Mouse (Mus musculus): ENCODE data around the gene Ppp2r1a.
A peak's percentile ranks its signal among the peaks of the same experiment; 100 is the strongest.

Ppp2r1a gene

DNA sequence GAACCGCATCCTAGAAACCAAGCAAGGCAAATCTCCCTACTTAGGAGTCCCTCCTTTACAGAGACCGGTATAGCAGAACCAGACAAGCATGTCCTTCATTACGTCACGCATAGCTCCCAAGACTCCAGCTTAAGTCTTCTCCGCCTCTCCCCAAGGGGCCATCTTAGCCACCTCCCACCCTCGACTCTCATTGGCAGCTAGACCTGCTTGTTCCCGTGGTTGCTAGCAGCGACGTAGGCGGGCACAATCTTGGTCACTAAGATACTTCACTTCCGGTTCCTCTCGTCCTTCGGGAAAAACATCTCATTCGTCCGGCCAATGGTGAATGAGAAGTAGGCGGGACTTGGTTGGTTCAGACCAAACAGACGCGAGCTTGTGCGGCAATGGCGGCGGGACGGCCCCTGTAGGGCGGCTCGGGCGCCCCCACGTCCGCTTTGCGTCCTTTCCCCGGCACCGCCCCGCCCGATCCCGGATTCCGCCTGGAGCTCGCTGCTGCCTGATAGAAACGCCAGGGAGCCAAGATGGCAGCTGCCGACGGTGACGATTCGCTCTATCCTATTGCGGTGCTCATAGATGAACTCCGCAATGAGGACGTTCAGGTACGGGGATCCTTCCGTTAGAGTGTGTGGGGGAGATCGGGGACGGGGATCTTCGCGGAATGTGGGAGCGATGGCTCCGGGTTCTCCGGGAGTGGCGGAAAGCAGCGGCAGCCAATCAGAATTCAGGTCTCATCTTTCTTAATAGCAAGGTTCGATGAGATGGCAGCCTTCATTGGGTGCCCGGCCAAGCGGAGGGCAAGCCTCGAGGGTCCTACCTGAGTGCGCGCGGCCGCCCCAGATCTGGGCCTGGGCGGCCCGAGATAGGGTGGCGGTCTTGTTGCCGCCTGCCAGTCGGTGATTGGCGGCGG lies at the start of gene Ppp2r1a:
TSS of gene Ppp2r1a (plus strand) at position 327 of the 907 bp plus-strand sequence.
- DNase-seq (ENCODE audit: low read depth, low spot score), result peak; percentile 100

DNA sequence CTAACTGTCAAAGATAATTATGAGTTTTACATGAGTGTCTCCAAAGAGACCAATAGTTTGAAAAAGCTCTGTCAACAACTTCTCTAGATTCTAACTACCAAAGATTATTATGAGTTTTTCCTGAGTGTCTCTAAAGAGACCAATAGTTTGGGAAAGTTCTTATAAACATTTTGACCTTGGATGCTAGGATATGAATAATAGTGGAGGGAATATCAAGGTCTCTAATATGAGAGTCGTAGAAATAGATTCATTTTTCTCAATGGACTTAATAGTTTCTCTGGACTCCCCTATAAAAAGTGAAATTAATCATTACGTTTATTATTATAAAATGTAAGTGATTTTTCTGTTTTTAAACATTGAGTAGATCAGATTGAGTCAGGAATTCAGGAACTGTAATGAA lies 40.1 kb upstream of the Ppp2r1a start, which contains the start of gene Vmn1r231:
TSS of gene Vmn1r231 (minus strand) at position 101 of the 400 bp plus-strand sequence.
- no peak for DNase-seq (ENCODE audit: low read depth, low spot score)

DNA sequence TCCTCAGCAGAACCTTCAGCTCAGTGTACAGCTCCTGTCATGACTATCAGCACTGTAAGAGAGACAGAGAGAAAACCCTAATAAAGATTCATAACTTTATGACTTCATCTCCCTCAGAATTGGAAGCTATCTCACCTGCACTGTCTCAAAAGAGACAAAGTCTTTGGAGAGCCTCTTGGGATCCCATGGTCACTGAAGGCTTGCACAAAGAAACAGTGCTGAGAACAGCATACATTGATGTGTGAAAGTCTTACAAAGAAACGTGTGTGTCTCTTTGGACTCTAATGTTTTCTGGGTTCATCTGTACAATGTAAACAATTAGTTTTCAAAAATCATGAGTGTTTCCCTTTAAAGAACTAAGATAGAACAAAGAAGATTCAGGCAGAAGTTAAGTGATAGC lies 25.5 kb upstream of the Ppp2r1a start, which contains the start of gene Vmn1r232:
TSS of gene Vmn1r232 (minus strand) at position 101 of the 400 bp plus-strand sequence.
- no peak for DNase-seq (ENCODE audit: low read depth, low spot score)

DNA sequence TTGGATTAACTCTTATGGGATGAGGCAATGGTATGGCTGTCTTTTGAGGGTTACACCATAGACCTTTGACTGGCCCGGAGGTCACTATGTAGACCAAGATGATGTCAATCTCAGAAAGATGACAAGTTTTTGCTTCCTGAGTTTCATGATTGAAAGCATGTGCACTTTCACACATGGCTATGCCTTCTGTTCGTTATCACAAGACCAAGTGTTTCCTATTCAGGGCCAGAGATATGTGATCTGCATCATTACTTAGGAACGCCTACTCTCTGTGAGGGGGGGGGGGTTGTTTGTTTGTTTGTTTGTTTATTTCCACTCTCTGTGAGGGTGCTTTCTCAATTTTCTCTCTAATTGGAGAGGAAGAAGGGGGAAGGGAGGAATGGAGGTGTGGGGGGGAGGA lies 885 bp upstream of the Ppp2r1a start:
- peak; percentile 8 for DNase-seq (ENCODE audit: low read depth, low spot score)

DNA sequence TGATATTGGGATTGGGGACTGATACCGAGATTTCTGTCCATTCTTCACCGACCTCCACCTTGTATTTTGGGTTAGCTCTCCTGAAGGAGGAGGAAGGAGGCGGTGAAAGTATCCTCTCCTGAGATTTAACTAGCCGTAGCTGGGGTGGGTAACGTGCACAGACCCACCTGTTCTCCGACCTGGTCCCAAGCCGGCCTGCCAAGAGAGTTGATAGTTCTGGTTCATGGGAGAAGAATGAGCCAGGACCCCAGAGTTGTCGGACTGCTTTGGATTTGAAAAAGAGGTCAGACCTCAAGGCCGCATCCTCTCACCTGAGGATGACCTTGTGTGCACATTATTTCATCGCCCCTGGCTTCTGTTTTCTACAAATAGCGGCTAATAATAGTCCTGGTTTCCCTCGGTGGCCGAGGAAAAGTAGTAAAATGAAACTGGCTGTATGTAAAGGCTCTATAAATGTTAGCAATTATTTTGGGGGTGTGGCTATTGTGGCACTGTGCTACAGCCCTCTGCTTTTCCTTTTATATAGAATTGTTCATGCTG lies 985 bp downstream of the Ppp2r1a start:
- DNase-seq (ENCODE audit: low read depth, low spot score), result peak; percentile 12

DNA sequence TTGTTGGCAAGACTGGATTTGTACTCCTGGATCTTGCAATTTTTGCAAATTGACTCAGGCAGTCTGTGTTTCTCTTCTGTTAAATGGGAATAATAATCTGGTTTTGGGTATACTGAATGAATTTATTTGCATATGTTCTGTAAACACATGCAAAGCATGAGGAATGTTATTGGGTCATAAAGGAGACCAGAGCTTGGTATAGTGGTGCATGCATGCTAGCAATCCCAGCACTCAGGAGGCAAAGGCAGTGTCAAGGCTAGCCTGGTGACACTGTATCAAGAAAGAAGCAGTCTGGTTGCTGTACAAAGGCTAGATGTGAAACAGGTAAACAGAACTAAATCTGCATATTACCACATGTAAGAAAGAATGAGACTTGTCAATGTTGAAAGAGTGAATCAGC lies 1.5 kb downstream of the Ppp2r1a start:
- peak; percentile 6 for DNase-seq (ENCODE audit: low read depth, low spot score)

DNA sequence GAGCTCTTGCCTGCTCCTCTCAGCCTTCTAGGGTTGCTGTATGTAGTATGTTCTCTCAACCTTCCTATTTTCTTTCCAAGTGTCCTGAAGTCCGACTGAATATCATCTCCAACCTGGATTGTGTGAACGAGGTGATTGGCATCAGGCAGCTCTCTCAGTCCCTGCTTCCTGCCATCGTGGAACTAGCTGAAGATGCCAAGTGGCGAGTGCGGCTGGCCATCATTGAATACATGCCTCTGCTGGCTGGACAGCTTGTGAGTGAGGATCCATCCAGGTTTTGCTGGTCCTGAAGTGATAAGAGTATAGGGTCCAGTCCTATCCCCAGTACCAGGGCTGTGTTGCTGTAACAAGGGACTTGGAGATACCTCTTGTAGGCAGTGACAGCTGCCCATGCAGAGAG lies 15.3 kb downstream of the Ppp2r1a start:
- DNase-seq (ENCODE audit: low read depth, low spot score), result no peak

DNA sequence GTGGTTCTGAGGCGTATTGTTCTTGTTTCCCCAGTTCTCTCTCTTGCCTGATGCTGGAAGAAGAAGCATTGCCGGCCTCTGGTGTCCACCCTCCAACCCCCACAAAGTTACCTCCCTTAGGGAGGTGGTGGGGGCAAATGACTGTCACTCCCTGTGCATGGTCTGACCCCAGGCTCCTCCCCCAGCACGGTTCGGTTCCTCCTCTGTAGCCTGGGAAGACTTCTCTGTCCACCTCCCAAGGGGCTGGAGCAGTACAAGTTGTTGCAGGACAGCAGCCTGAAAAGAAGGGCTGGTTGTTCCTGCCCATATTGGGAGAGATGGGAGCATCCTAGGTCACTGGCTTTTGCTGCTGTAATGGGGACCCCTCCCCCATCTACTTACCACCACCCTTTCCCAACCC lies 20.3 kb downstream of the Ppp2r1a start:
- no peak for DNase-seq (ENCODE audit: low read depth, low spot score)

DNA sequence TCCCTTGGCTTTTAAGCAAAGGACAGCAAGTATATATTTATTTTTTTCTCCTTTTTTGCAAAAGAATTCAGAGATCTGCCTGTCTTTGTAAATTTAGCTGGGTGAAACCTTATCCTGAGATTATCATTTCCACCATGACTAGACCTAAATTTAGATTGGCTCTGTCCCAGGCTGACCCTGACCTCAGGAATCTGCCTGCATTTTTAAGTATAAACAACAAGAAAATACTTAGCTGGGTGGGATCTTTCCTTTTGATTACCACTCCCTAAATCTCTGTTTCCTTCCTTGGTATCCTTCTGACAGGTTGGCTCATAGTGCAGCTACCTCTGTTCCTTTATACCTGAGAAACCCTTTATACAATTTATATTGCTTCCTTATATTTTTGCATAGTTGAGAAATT lies 21.6 kb downstream of the Ppp2r1a start:
- no peak for DNase-seq (ENCODE audit: low read depth, low spot score)

DNA sequence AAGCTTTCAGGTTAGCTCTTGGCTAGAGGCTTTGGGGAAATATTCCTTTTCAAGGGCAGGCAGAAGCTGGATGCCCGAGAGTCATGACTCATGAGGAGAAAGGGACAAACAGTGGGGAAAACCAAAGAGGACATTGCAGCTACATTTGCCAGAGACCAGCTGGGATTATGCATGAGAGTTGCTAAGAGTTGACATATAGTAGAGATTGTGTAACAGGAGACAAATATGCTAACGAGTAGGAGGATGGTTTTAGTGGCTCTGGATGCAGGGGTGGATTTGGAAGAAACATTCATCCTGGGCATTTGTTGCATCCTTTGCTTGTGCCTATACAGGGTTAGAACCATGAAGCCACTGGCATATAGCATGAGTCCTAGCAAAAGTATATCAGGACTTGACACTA lies 48.6 kb downstream of the Ppp2r1a start:
- DNase-seq (ENCODE audit: low read depth, low spot score), result no peak

DNA sequence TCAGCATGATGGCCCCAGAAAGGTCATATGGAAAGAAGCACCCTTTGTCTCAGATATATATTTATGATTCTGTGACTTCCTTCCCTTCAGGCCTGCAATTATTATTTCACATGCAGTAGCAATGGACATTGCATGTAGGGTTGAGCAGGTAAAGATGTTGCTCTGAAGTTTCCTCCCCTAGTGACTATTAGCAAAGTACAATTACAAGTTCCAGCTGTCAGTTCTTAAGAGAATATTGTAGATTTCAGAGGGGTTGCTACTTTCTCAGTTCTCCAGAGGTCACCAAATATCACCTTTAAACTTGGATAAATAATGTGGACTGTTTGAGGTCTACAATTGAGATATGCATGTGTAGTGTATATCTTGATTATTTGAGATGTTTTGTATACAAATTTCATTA lies 51.3 kb downstream of the Ppp2r1a start, which contains the start of gene Vmn1r233:
TSS of gene Vmn1r233 (minus strand) at position 101 of the 400 bp plus-strand sequence.
- DNase-seq (ENCODE audit: low read depth, low spot score), result no peak

DNA sequence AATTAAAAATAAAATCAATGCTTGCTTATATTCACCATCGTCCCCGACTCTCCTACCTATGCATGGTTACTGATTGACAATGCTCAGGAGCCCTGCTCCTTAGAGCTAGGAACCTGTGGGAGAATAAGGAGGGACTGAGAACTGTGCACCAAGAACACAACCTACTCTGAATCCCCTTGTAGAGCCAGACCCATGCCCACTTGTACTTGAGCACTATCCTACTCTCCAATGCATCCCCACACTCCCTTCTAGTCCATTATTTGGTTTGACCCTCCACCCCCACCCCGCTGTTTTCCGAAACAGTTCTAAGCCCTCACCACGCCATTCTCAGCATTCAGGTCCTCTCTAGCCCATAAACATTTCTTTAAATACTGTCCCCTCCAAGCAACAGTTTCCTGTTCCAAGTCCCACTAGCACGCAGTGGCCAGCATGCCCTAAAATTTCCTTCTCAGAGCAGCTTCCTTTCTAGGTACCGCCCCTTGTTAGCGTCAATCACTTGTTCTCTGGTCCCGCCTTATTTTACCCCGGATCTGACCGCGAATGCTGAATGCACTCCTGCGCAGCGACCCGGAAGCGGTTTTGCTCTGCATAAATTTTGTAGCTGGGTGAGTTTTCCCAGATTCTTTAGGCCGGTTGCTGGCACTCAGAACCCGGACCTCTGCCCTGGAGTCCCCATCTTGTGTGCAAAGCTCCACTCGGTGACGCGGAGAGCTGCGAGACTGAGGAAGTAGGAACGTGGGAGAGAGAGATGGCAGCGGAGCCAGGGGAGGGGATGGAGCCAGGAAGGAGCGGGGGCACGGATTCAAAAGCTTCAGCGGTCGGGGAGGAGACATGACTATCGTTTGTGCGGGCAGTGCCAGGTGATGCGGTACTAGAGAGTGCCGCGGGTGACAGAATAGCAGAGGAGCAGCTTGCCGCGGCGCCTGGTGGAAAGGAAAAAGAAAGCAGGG lies 63.5 kb downstream of the Ppp2r1a start, which contains the start of gene Zfp160:
TSS of gene Zfp160 (plus strand) at position 522 of the 950 bp plus-strand sequence.
- DNase-seq (ENCODE audit: low read depth, low spot score), result peak; percentile 68

DNA sequence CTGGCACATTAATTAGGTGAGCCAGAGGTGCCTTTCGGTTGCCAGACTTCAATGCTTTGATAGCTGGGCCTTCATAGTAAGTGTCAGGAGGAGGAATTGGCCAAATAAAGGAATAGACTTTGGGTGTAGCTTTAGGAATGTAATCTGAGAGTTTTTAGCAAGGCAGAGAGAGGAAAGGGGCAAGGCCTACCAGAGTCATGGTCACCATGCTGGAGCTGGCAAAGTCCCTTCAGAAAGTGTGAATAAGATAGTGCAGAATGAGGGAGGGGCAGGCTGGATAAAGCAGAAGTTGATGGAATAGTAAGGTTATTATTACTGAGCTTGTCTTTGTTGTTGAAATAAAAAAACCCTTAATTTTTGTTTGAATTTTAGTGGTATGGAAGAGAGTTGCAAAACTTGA lies 64.6 kb downstream of the Ppp2r1a start:
- DNase-seq (ENCODE audit: low read depth, low spot score), result no peak

Measured in c-Kit-negative CD71-positive TER-119-positive erythroid progenitor cells, embryonic 14.5 days (primary cell).